Mouse (Mus musculus) heart, embryonic 11.5 days (tissue): Measurements from ENCODE around the gene Arrdc5. TPM values are rescaled to one million over a fixed set of nuclear protein-coding genes. Genes with fewer than 3 reads are reported as not detected.

Experiments used
- ATAC-seq: fragments of 200-750 bp; cut with Nextera tagmentation; replicated peaks from 2 replicates; pipeline ENCODE4 v1.8.0; 2017; ENCODE audit warnings: moderate library complexity; ENCODE audit not compliant: insufficient number of reproducible peaks, low FRiP score, low TSS enrichment
- H3K27ac ChIP-seq: fragments of 300-500 bp; sonication (generic); 2 replicates; pipeline ENCODE4 v1.5.1; 2014; ENCODE audit warnings: mild to moderate bottlenecking, low read depth, low read length
- H3K27me3 ChIP-seq: fragments of 300-500 bp; sonication (generic); 2 replicates; pipeline ENCODE4 v1.6.1; 2014; ENCODE audit warnings: mild to moderate bottlenecking, low read length, mixed read lengths; ENCODE audit not compliant: control insufficient read depth, insufficient read depth
- H3K36me3 ChIP-seq: fragments of 300-500 bp; sonication (generic); 2 replicates; pipeline ENCODE4 v1.6.1; 2014; ENCODE audit warnings: mild to moderate bottlenecking, low read length, moderate library complexity, mixed read lengths; ENCODE audit not compliant: control insufficient read depth, insufficient read depth
- H3K4me1 ChIP-seq: fragments of 300-500 bp; sonication (generic); 2 replicates; pipeline ENCODE4 v1.6.1; 2014; ENCODE audit warnings: low read length; ENCODE audit not compliant: control insufficient read depth, insufficient read depth
- H3K4me2 ChIP-seq: fragments of 300-500 bp; sonication (generic); 2 replicates; pipeline ENCODE4 v1.6.1; 2014; ENCODE audit warnings: mild to moderate bottlenecking, moderate library complexity
- H3K4me3 ChIP-seq: fragments of 300-500 bp; sonication (generic); 2 replicates; pipeline ENCODE4 v1.5.1; 2014; ENCODE audit warnings: low read depth, low read length
- H3K9ac ChIP-seq: fragments of 300-500 bp; sonication (generic); 2 replicates; pipeline ENCODE4 v1.6.1; 2014; ENCODE audit warnings: mild to moderate bottlenecking, low read depth, low read length, moderate library complexity
- H3K9me3 ChIP-seq: fragments of 300-500 bp; sonication (generic); replicated peaks from 2 replicates; pipeline ENCODE4 v1.6.1; 2016; ENCODE audit warnings: low read length; ENCODE audit not compliant: control insufficient read depth
- WGBS: fragments of 180-500 bp; shearing (Covaris S2); extraction: QIAGEN DNeasy Blood & Tissue Kit; methylation state at CpG from one replicate; pipeline ENCODE4 v1.1.7; 2014; ENCODE audit not compliant: insufficient replicate concordance; 5-methylcytosine and 5-hydroxymethylcytosine counted together
- polyA plus RNA-seq: library from polyadenylated mRNA; unstranded; fragments of >200 nt; fragmentation: Nextera tagmentation; extraction: Ambion mirVana; gene quantifications from 2 replicates; pipeline ENCODE4 v1.2.1, GENCODE M21; 2014

Arrdc5 gene
- polyA plus RNA-seq, 1 experiment from 2014 or later: not detected

GRCm38 (mm10) chr17:56332987-56333386, 32.9 kb upstream of the Arrdc5 start:
- H3K36me3 ChIP-seq: no peaks in the 10 kb centered on the region
- H3K4me1 ChIP-seq: peaks cover 32% of the 10 kb centered on the region
- no peak overlapping the region for H3K9ac ChIP-seq
- H3K4me3 ChIP-seq: no peak overlapping the region
- no peak overlapping the region for H3K4me2 ChIP-seq
- WGBS: 39% methylated on average over 8 of the region's 8 CpGs
- no peak overlapping the region for H3K27ac ChIP-seq
- no peaks in the 10 kb centered on the region for H3K27me3 ChIP-seq
- ATAC-seq: no peak
- H3K9me3 ChIP-seq: no peaks in the 10 kb centered on the region

GRCm38 (mm10) chr17:56331256-56331655, 31.2 kb upstream of the Arrdc5 start:
- Histone ChIP-seq H3K36me3 (no peaks in the 10 kb centered on the region), H3K9me3 (no peaks in the 10 kb centered on the region), H3K9ac (no peak overlapping the region), H3K27ac (no peak overlapping the region), H3K4me1 (peaks cover 37% of the 10 kb centered on the region), H3K4me2 (no peak overlapping the region), H3K4me3 (no peak overlapping the region), H3K27me3 (no peaks in the 10 kb centered on the region)
- no peak for ATAC-seq

- no peak overlapping the region for H3K4me2 ChIP-seq
- no peak overlapping the region for H3K9ac ChIP-seq
- ATAC-seq: no peak
- H3K27ac ChIP-seq: no peak overlapping the region
- no peaks in the 10 kb centered on the region for H3K9me3 ChIP-seq
- H3K4me1 ChIP-seq: peaks cover 37% of the 10 kb centered on the region
- WGBS: 64% methylated on average over 3 of the region's 3 CpGs
- no peaks in the 10 kb centered on the region for H3K36me3 ChIP-seq
- H3K4me3 ChIP-seq: no peak overlapping the region
- H3K27me3 ChIP-seq: no peaks in the 10 kb centered on the region
Observed at GRCm38 (mm10) chr17:56330345-56330744, 30.3 kb upstream of the Arrdc5 start.

- Histone ChIP-seq H3K27me3 (no peaks in the 10 kb centered on the region), H3K9ac (no peak overlapping the region), H3K4me3 (no peak overlapping the region), H3K27ac (no peak overlapping the region), H3K36me3 (no peaks in the 10 kb centered on the region), H3K4me1 (peaks cover 32% of the 10 kb centered on the region), H3K9me3 (no peaks in the 10 kb centered on the region), H3K4me2 (no peak overlapping the region)
- no peak for ATAC-seq
Observed at GRCm38 (mm10) chr17:56329267-56329666, 29.2 kb upstream of the Arrdc5 start.

- WGBS: 4% methylated on average over 59 of the region's 67 CpGs
- Histone ChIP-seq H3K4me3 (peak overlapping the region; percentile 87), H3K36me3 (peaks cover 7% of the 10 kb centered on the region), H3K9me3 (no peaks in the 10 kb centered on the region), H3K27ac (peak overlapping the region; percentile 95), H3K4me2 (peak overlapping the region; percentile 96), H3K9ac (peak overlapping the region; percentile 95), H3K27me3 (no peaks in the 10 kb centered on the region), H3K4me1 (peaks cover 27% of the 10 kb centered on the region)
- ATAC-seq: peak; percentile 32
Observed at GRCm38 (mm10) chr17:56326153-56327147, 26.4 kb upstream of the Arrdc5 start.

- Histone ChIP-seq H3K27ac (peak within 1 kb of the TSS; percentile 95), H3K9me3 (no peaks in the 10 kb centered on the region), H3K4me1 (peaks cover 26% of the 10 kb centered on the region), H3K9ac (peak within 1 kb of the TSS; percentile 95), H3K4me2 (peak within 1 kb of the TSS; percentile 96), H3K36me3 (peaks cover 10% of the 10 kb centered on the region), H3K4me3 (peak within 1 kb of the TSS; percentile 87), H3K27me3 (no peaks in the 10 kb centered on the region)
- WGBS: under 1% methylated on average over 50 of the region's 57 CpGs
- ATAC-seq: peak; percentile 98
Observed at GRCm38 (mm10) chr17:56325450-56326152, 25.5 kb upstream of the Arrdc5 start, which contains the start of gene Kdm4b. Gene Kdm4b, plus strand, starts transcription at chr17:56326062.

GRCm38 (mm10) chr17:56324419-56324818, 24.3 kb upstream of the Arrdc5 start:
- no peak overlapping the region for H3K4me3 ChIP-seq
- no peak for ATAC-seq
- no peaks in the 10 kb centered on the region for H3K9me3 ChIP-seq
- no peak overlapping the region for H3K4me2 ChIP-seq
- H3K36me3 ChIP-seq: peaks cover 19% of the 10 kb centered on the region
- H3K27ac ChIP-seq: no peak overlapping the region
- H3K4me1 ChIP-seq: peaks cover 19% of the 10 kb centered on the region
- no peak overlapping the region for H3K9ac ChIP-seq
- WGBS: 81% methylated on average over 3 of the region's 3 CpGs
- H3K27me3 ChIP-seq: no peaks in the 10 kb centered on the region

GRCm38 (mm10) chr17:56309191-56309945, 9.3 kb upstream of the Arrdc5 start:
- Histone ChIP-seq H3K27me3 (no peaks in the 10 kb centered on the region), H3K4me3 (no peak overlapping the region), H3K9me3 (no peaks in the 10 kb centered on the region), H3K36me3 (peaks cover 41% of the 10 kb centered on the region), H3K27ac (no peak overlapping the region), H3K9ac (no peak overlapping the region), H3K4me1 (peaks cover 14% of the 10 kb centered on the region), H3K4me2 (no peak overlapping the region)
- ATAC-seq: no peak
- 93% methylated on average over 15 of the region's 15 CpGs for WGBS
